Comparison of ENCODE assay signal across 18 mouse cellular contexts in genomic region chr5:132644646-132645172, GRCm38 (mm10).
A peak's percentile ranks its signal among the peaks of the same experiment; 100 is the strongest.
DNase-seq lines count a peak whose midpoint lies in the region; TF ChIP-seq lines count a peak whose summit lies in the region.
"Had no signal": no experiment of that assay in that cellular context is flagged by ENCODE, and none has a peak within 500 bp of the region (broad histone marks: within the 10 kb centered on the region; RNA-seq: fewer than 3 reads in every experiment).

No protein-coding gene starts in this region.

- no peak overlapping the region for H3K9ac ChIP-seq in ES-E14 (ENCODE audit: insufficient read depth, low read depth, low read length, poor library complexity, severe bottlenecking)
- H3K9ac ChIP-seq: embryonic facial prominence, embryonic 12.5 days; forebrain, embryonic 13.5 days; forebrain, embryonic 15.5 days; forebrain, postnatal 0 days had no signal

- DNase-seq in ES-CJ7 (ENCODE audit: low read depth, low spot score) (peak; percentile 52), ES-E14 (ENCODE audit: low read depth, low spot score) (peak; percentile 28), ZHBTc4 (ENCODE audit: low read depth, low spot score) (peak; percentile 56)
- DNase-seq in frontal cortex, postnatal 10 days (ENCODE audit: low spot score in 2 of 2), result no peak
- DNase-seq in urinary bladder, adult 18-20 months (ENCODE audit: low spot score in 2 of 2), result no peak
- DNase-seq: adrenal gland, adult 8-10 months; adrenal gland, postnatal 14 days; adrenal gland, postnatal 36 days; cerebellum, adult 11-12 months; cerebellum, adult 2 months; cerebellum, adult 9-10 months; cerebellum, postnatal 10 days; cerebellum, postnatal 25 days; forebrain, postnatal 0 days had no signal

- H3K4me3 ChIP-seq in ES-E14 (ENCODE audit: insufficient read depth in 1 of 2, low read depth in 1 of 2, low read length in 2 of 2, poor library complexity in 1 of 2, severe bottlenecking in 1 of 2), result no peak overlapping the region
- H3K4me3 ChIP-seq: embryonic facial prominence, embryonic 10.5 days; embryonic facial prominence, embryonic 12.5 days; forebrain, embryonic 13.5 days; forebrain, embryonic 15.5 days had no signal

- H3K36me3 ChIP-seq in ES-E14 (ENCODE audit: control insufficient read depth, insufficient read depth, low read length, poor library complexity, severe bottlenecking), result no peaks in the 10 kb centered on the region
- H3K36me3 ChIP-seq: embryonic facial prominence, embryonic 10.5 days; embryonic facial prominence, embryonic 12.5 days; forebrain, embryonic 15.5 days had no signal

- H3K9me3 ChIP-seq in ES-E14 (ENCODE audit: control insufficient read depth, insufficient read depth, low read depth, low read length), result no peaks in the 10 kb centered on the region
- H3K9me3 ChIP-seq: embryonic facial prominence, embryonic 10.5 days; embryonic facial prominence, embryonic 12.5 days; forebrain, embryonic 13.5 days; forebrain, embryonic 15.5 days had no signal

- in situ Hi-C loops in ES-E14 (cut with MboI; ENCODE audit: low sequenced_read_pairs in 2 of 2, unreplicated experiment in 2 of 2), result no loop called here

- no peaks in the 10 kb centered on the region for H3K4me1 ChIP-seq in ES-E14 (ENCODE audit: control insufficient read depth in 2 of 2, insufficient read depth in 2 of 2, low read length in 2 of 2, poor library complexity in 1 of 2)
- H3K4me1 ChIP-seq: forebrain, embryonic 15.5 days had no signal

- H3K27ac ChIP-seq in ES-E14 (ENCODE audit: insufficient read depth, low read depth, low read length, poor library complexity, severe bottlenecking), result no peak overlapping the region
- H3K27ac ChIP-seq: embryonic facial prominence, embryonic 10.5 days; embryonic facial prominence, embryonic 12.5 days; forebrain, embryonic 13.5 days; forebrain, embryonic 15.5 days had no signal

TF ChIP-seq in ES-E14, 5 proteins besides CTCF, POLR2A, EP300 and RAD21:
- TF ChIP-seq HCFC1 (IDR thresholded peaks at IDR 0.05; ENCODE audit: borderline replicate concordance, insufficient read depth, low read length) (no peak), ZC3H11A (IDR thresholded peaks at IDR 0.05; ENCODE audit: borderline replicate concordance, low read depth, low read length) (no peak), CHD2 (IDR thresholded peaks at IDR 0.05; ENCODE audit: low read depth, low read length) (no peak), ZNF384 (IDR thresholded peaks at IDR 0.05; ENCODE audit: low read depth, low read length) (peak; percentile 84), MAFK (IDR thresholded peaks at IDR 0.05; ENCODE audit: insufficient read depth, low read depth, low read length) (no peak)

Comparison
In these comparisons a context has a peak if more than half of its experiments do, and no peak if none do; other contexts are left out.
1. DNase-seq: peak in ES-CJ7 (single experiment), ES-E14 (single experiment) and ZHBTc4 (single experiment); none in frontal cortex, postnatal 10 days (0 of 2) and urinary bladder, adult 18-20 months (0 of 2).